Mouse (Mus musculus): ENCODE results near the gene Ntn4. TPM values are rescaled to one million over a fixed set of nuclear protein-coding genes. Genes with fewer than 3 reads are reported as not detected.

Ntn4 gene
- polyA plus RNA-seq, 1 experiment, result 14.6 TPM

DNA sequence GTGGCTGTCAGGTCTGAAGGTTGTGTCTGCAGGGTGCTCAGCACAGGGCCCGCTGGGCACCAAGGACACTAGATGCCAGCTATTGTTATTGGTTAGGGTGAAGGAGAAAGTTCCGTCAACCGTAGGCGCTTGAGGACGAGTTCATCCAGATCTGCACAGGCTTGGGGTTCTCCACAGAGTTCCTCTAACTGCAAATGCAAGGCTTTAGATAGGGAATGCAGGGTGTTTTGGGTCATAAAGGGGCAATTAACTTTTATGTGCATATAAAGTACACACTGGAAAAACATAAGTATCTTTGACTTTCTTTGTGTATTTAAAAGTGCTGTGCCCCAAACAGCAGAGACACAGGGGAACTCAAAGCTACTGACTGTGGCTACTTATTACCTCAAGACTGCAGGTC lies 10.2 kb upstream of the Ntn4 start:
- Histone ChIP-seq H3K27me3 (ENCODE audit: control insufficient read depth, insufficient read depth, low read length) (no peaks in the 10 kb centered on the region), H3K4me1 (ENCODE audit: control insufficient read depth, insufficient read depth, low read length) (peaks cover 12% of the 10 kb centered on the region), H3K4me3 (replicated peaks; ENCODE audit: insufficient read depth, low read depth, low read length) (no peak overlapping the region), H3K27ac (ENCODE audit: insufficient read depth, low read length) (no peak overlapping the region)
- WGBS, result 95% methylated on average over 5 of the region's 5 CpGs
- TF ChIP-seq CTCF (IDR thresholded peaks at IDR 0.05; ENCODE audit: borderline replicate concordance, insufficient read depth, low read depth, low read length) (no peak), POLR2A (IDR thresholded peaks at IDR 0.05; ENCODE audit: borderline replicate concordance, insufficient read depth, low read length) (no peak)
- DNase-seq, result no peak

DNA sequence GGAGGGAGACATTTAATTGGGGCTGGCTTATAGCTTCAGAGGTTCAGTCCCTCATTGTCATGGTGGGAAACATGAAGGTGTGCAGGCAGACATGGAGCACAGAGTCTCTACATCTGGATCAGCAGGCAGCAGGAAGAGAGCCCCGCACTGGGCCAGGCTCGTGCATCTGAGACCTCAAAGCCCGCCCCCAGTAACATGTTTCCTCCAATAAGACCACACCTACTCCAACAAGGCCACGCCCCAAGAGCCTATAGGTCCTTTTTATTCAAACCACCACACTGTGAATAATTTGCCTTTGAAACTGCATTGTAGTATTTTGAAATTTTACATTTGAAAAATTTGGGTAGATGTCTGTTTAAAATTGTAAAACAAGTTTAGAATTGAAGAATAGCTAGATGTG lies 8.4 kb upstream of the Ntn4 start:
- no peak overlapping the region for H3K4me3 ChIP-seq (replicated peaks; ENCODE audit: insufficient read depth, low read depth, low read length)
- 92% methylated on average over 4 of the region's 4 CpGs for WGBS
- H3K27ac ChIP-seq (ENCODE audit: insufficient read depth, low read length), result no peak overlapping the region
- no peak for DNase-seq
- TF ChIP-seq CTCF (IDR thresholded peaks at IDR 0.05; ENCODE audit: borderline replicate concordance, insufficient read depth, low read depth, low read length) (no peak), POLR2A (IDR thresholded peaks at IDR 0.05; ENCODE audit: borderline replicate concordance, insufficient read depth, low read length) (no peak)
- H3K27me3 ChIP-seq (ENCODE audit: control insufficient read depth, insufficient read depth, low read length), result no peaks in the 10 kb centered on the region
- H3K4me1 ChIP-seq (ENCODE audit: control insufficient read depth, insufficient read depth, low read length), result peaks cover 20% of the 10 kb centered on the region

DNA sequence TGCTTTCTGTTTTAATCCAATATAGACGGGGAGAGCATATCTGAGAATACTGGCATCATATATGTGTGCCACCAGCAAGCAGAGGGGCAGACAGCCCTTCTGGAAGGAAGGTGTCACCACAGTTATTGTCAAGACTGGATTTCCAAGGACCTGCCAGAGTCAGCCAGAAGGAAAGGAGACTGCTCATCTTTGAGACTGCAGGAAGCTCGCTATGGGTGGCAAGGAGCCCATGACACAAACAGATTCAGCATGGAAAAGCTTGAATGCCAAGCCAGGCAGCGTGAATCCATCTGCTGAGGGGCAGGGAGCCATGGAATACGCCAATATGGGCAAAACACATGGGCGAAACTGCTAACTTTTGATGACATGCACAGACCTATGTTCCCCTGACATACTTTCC lies 6.9 kb upstream of the Ntn4 start:
- Histone ChIP-seq H3K4me3 (replicated peaks; ENCODE audit: insufficient read depth, low read depth, low read length) (no peak overlapping the region), H3K27ac (ENCODE audit: insufficient read depth, low read length) (0 out of 2 replicates have a peak overlapping the region, but pooled peaks have one; percentile 57), H3K27me3 (ENCODE audit: control insufficient read depth, insufficient read depth, low read length) (no peaks in the 10 kb centered on the region), H3K4me1 (ENCODE audit: control insufficient read depth, insufficient read depth, low read length) (peaks cover 20% of the 10 kb centered on the region)
- 13% methylated on average over 5 of the region's 5 CpGs for WGBS
- DNase-seq, result peak; percentile 89 to 95
- TF ChIP-seq CTCF (IDR thresholded peaks at IDR 0.05; ENCODE audit: borderline replicate concordance, insufficient read depth, low read depth, low read length) (no peak), POLR2A (IDR thresholded peaks at IDR 0.05; ENCODE audit: borderline replicate concordance, insufficient read depth, low read length) (no peak)

DNA sequence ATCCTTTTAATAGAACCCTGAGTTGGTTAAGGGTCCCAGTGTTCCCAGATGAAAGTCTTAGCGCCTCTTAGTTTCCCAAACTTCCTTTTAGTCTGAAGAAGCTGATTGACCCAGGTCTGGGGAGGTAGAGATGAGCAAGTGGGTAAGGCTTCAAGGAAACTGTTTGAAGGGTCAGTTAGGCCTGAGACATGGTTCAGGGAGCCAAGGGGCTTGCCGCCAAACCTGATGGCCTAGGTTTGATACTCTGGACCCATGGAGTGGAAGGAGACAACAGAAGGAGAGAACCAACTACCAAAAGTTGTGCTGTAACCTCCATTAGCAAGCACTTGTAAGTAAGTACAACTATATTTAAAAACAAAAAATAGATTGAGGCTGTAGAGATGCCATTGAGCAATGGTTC lies 6.5 kb upstream of the Ntn4 start:
- H3K4me1 ChIP-seq (ENCODE audit: control insufficient read depth, insufficient read depth, low read length), result peaks cover 20% of the 10 kb centered on the region
- 63% methylated on average over 2 of the region's 2 CpGs for WGBS
- no peak overlapping the region for H3K4me3 ChIP-seq (replicated peaks; ENCODE audit: insufficient read depth, low read depth, low read length)
- TF ChIP-seq CTCF (IDR thresholded peaks at IDR 0.05; ENCODE audit: borderline replicate concordance, insufficient read depth, low read depth, low read length) (no peak), POLR2A (IDR thresholded peaks at IDR 0.05; ENCODE audit: borderline replicate concordance, insufficient read depth, low read length) (no peak)
- no peak overlapping the region for H3K27ac ChIP-seq (ENCODE audit: insufficient read depth, low read length)
- DNase-seq, result peak in 1 of 2 experiments; percentile 39
- no peaks in the 10 kb centered on the region for H3K27me3 ChIP-seq (ENCODE audit: control insufficient read depth, insufficient read depth, low read length)

DNA sequence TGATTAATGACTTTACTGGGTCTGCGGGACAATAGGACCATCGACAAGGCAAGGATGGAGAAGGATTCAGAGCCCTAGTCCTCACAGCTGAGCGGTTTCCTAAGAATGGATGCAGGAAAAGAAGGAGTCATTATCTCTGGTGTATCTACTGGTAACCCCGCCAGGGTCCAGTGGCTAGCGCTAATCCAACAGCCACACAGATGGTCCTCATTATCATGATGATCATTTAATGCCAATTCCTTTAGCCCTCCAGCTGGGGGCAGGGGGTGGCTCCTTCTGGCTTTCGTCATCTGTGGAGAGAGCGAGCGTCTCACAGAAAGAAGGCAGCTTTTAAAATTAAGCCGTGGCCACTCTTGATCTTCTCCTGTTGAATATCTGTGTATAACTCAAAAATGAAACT lies 4.5 kb upstream of the Ntn4 start:
- Histone ChIP-seq H3K4me1 (ENCODE audit: control insufficient read depth, insufficient read depth, low read length) (peaks cover 20% of the 10 kb centered on the region), H3K4me3 (replicated peaks; ENCODE audit: insufficient read depth, low read depth, low read length) (no peak overlapping the region), H3K27ac (ENCODE audit: insufficient read depth, low read length) (no peak overlapping the region; the same call in 1 of the 2 replicates), H3K27me3 (ENCODE audit: control insufficient read depth, insufficient read depth, low read length) (no peaks in the 10 kb centered on the region)
- TF ChIP-seq POLR2A (IDR thresholded peaks at IDR 0.05; ENCODE audit: borderline replicate concordance, insufficient read depth, low read length) (no peak), CTCF (IDR thresholded peaks at IDR 0.05; ENCODE audit: borderline replicate concordance, insufficient read depth, low read depth, low read length) (no peak)
- 25% methylated on average over 9 of the region's 9 CpGs for whole genome bisulfite sequencing
- peak in 1 of 2 experiments; percentile 64 for DNase-seq

DNA sequence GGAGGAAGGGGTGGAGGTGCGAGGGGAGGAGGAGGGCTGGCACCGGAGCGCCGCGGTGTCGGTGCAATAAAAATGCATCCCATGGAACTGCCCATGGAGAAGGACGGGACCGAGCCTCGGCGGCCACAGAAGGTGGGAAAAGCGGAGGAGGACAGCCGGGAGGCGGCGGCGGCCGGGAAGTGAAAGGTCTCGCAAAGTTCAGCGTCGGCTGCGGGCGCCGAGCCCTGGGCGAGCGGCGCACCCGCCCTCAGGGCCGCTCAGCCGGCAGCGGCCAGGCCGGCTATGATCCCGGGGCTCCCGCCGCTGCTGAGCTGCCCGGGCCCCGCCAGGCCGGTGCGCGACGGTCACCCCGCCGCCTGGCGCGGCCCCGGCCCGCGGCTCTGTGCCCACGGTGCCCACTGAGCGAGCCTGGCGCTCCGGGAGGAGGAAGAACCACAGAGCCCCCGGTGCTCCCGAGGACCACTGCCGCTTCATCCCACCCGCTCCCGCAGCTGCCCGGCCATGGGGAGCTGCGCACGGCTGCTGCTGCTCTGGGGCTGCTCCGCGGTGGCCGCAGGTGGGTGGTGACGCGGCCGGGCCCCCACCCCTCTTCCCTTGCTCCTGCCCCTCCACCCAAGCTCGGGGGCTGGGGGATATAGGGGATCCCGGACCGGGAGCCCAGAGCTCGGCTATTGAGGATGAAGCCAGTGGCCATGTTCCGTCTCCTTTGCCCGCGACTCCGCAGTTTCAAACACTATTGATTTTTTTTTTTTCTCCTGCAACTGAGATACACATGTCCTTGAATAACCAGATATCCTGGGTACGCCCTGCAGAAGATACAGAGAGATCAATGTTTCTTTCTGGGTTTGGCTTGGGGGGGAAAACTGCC lies 706 bp downstream of the Ntn4 start:
- peak; percentile 81 to 86 for DNase-seq
- WGBS, result under 1% methylated on average over 71 of the region's 73 CpGs
- Histone ChIP-seq H3K27ac (ENCODE audit: insufficient read depth, low read length) (peak overlapping the region; percentile 99), H3K4me1 (ENCODE audit: control insufficient read depth, insufficient read depth, low read length) (peaks cover 13% of the 10 kb centered on the region), H3K4me3 (replicated peaks; ENCODE audit: insufficient read depth, low read depth, low read length) (peak overlapping the region; percentile 76), H3K27me3 (ENCODE audit: control insufficient read depth, insufficient read depth, low read length) (no peaks in the 10 kb centered on the region)
- no peak for TF ChIP-seq CTCF (IDR thresholded peaks at IDR 0.05; ENCODE audit: borderline replicate concordance, insufficient read depth, low read depth, low read length)
- TF ChIP-seq POLR2A (IDR thresholded peaks at IDR 0.05; ENCODE audit: borderline replicate concordance, insufficient read depth, low read length), result peak; percentile 61

DNA sequence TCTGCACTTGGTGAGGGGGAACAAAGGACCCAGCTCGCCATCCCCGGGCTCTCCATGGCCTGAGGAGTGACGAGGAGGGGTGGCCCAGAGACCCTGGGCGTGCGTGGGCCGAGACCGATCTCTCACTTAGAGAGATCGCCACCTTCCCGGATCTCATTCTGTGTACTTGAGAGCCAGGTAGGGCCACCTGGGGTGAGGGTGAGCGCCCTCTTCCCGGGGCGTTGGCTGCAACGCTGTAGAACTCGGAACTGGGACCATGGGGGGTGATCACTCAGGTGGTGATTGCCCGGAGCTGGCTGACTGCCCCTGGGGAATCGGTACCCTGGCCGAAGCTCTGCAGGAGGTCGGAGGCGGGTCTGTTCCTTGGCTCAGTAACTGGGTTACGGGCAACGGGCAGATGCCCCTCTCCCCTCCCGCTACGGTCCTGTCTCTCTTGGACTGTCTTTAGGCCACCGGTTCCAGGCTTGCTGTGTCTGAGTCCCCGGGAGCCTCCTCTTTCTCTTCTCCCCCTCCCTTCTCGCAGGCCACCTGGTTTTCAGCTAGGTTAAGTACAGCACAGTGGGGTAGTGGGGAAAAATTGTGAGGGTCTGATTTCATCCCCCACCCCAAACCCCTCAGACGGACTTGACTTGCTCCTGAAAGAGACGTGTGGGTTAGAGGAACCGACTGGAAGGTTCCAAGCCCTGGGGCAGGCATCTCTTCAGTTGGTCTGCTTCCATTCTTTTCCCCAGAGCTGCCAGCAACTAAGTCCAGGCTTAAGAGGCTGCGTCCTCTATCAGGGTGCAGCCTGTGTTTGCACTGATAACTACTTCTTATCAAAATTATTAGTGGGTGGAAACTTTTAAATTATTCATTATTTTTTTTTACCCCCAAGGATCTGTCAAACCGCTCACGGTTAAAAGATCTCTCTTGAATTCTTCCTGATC lies 1.6 kb downstream of the Ntn4 start:
- peak overlapping the region; percentile 99 for H3K27ac ChIP-seq (ENCODE audit: insufficient read depth, low read length)
- H3K4me1 ChIP-seq (ENCODE audit: control insufficient read depth, insufficient read depth, low read length), result peaks cover 13% of the 10 kb centered on the region
- peak overlapping the region; percentile 76 for H3K4me3 ChIP-seq (replicated peaks; ENCODE audit: insufficient read depth, low read depth, low read length)
- 1% methylated on average over 32 of the region's 32 CpGs for WGBS
- H3K27me3 ChIP-seq (ENCODE audit: control insufficient read depth, insufficient read depth, low read length), result no peaks in the 10 kb centered on the region
- peak; percentile 90 to 92 for DNase-seq
- TF ChIP-seq POLR2A (IDR thresholded peaks at IDR 0.05; ENCODE audit: borderline replicate concordance, insufficient read depth, low read length) (no peak), CTCF (IDR thresholded peaks at IDR 0.05; ENCODE audit: borderline replicate concordance, insufficient read depth, low read depth, low read length) (no peak)

Measured in cerebellum, adult 2 months (tissue).